Mouse (Mus musculus): ENCODE results near the gene Kif17. TPM values are rescaled to one million over a fixed set of nuclear protein-coding genes. Genes with fewer than 3 reads are reported as not detected.

Gene Kif17
- total RNA-seq, 1 experiment = 0.40 TPM

DNA sequence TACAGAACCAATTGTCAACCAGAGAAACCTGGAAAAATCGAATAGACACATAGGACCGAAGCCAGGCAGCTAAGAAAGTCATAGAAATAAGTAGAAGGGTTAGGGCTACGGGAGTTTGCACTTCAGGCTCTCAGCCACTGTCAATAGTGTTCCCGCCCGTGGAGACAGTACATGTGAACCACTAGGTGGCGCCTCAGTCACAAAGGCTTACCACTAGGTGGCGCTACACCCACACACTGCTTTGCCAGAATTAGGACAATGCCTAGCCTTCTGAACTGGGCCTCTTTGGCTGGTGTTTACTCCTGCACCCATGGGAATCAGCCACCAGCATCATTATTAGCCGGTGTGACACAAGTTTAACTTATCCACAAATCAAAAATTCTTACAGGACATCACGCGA lies 69.3 kb downstream of the Kif17 start:
- Histone ChIP-seq H3K4me3 (ENCODE audit: insufficient read depth in 1 of 2, low read depth in 1 of 2, low read length in 2 of 2, poor library complexity in 1 of 2, severe bottlenecking in 1 of 2) (no peak overlapping the region), H3K9me3 (ENCODE audit: control insufficient read depth, insufficient read depth, low read depth, low read length) (no peaks in the 10 kb centered on the region), H3K4me1 (ENCODE audit: control insufficient read depth in 2 of 2, insufficient read depth in 2 of 2, low read length in 2 of 2, poor library complexity in 1 of 2) (peaks cover 0 to 10% of the 10 kb centered on the region in 2 experiments; a peak in 3 of 4 replicates), H3K9ac (ENCODE audit: insufficient read depth, low read depth, low read length, poor library complexity, severe bottlenecking) (no peak overlapping the region), H3K27ac (ENCODE audit: insufficient read depth, low read depth, low read length, poor library complexity, severe bottlenecking) (no peak overlapping the region), H3K36me3 (ENCODE audit: control insufficient read depth, insufficient read depth, low read length, poor library complexity, severe bottlenecking) (no peaks in the 10 kb centered on the region)
- TF ChIP-seq ZNF384 (IDR thresholded peaks at IDR 0.05; ENCODE audit: low read depth, low read length) (peak; percentile 26; the same call in 1 of the 2 replicates), CHD2 (IDR thresholded peaks at IDR 0.05; ENCODE audit: low read depth, low read length) (no peak), MAFK (IDR thresholded peaks at IDR 0.05; ENCODE audit: insufficient read depth, low read depth, low read length) (no peak), ZC3H11A (IDR thresholded peaks at IDR 0.05; ENCODE audit: borderline replicate concordance, low read depth, low read length) (peak; percentile 55; the same call in 1 of the 2 replicates), HCFC1 (IDR thresholded peaks at IDR 0.05; ENCODE audit: borderline replicate concordance, insufficient read depth, low read length) (peak; percentile 46; the same call in 1 of the 2 replicates)
- in situ Hi-C loops (cut with MboI; ENCODE audit: low sequenced_read_pairs in 2 of 2, unreplicated experiment in 2 of 2) = loop anchor here in 1 of 2 experiments (10.0 kb wide), 1 partner anchor 355 kb away; no protein-coding TSS in a partner anchor
- DNase-seq (ENCODE audit: low read depth, low spot score) = peak; percentile 71

DNA sequence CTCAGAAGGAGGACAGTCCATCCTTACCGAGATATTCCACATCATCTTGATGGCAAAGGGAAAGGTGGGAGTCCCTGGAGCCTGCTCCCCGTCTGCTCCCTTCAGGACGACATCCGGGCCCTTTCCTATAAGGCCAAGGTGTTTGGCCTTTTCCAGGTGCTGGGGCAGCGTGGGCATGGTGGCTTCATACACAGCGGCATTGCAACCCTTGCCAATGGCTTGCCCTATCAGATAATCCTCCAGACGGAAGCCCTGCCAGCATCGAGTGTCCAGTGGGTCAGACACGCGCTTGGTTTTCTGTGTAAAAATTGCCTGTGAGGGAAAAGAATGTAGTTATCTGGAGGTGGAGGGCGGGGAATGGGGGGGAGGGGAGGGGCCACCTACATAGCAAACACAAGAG lies 70.5 kb downstream of the Kif17 start:
- Histone ChIP-seq H3K36me3 (ENCODE audit: control insufficient read depth, insufficient read depth, low read length, poor library complexity, severe bottlenecking) (no peaks in the 10 kb centered on the region), H3K9me3 (ENCODE audit: control insufficient read depth, insufficient read depth, low read depth, low read length) (no peaks in the 10 kb centered on the region), H3K4me1 (ENCODE audit: control insufficient read depth in 2 of 2, insufficient read depth in 2 of 2, low read length in 2 of 2, poor library complexity in 1 of 2) (peaks cover 2 to 10% of the 10 kb centered on the region in 2 experiments), H3K4me3 (ENCODE audit: insufficient read depth in 1 of 2, low read depth in 1 of 2, low read length in 2 of 2, poor library complexity in 1 of 2, severe bottlenecking in 1 of 2) (no peak overlapping the region), H3K27ac (ENCODE audit: insufficient read depth, low read depth, low read length, poor library complexity, severe bottlenecking) (no peak overlapping the region), H3K9ac (ENCODE audit: insufficient read depth, low read depth, low read length, poor library complexity, severe bottlenecking) (no peak overlapping the region)
- TF ChIP-seq ZNF384 (IDR thresholded peaks at IDR 0.05; ENCODE audit: low read depth, low read length) (no peak), ZC3H11A (IDR thresholded peaks at IDR 0.05; ENCODE audit: borderline replicate concordance, low read depth, low read length) (no peak), HCFC1 (IDR thresholded peaks at IDR 0.05; ENCODE audit: borderline replicate concordance, insufficient read depth, low read length) (no peak), CHD2 (IDR thresholded peaks at IDR 0.05; ENCODE audit: low read depth, low read length) (no peak), MAFK (IDR thresholded peaks at IDR 0.05; ENCODE audit: insufficient read depth, low read depth, low read length) (no peak)
- no peak for DNase-seq (ENCODE audit: low read depth, low spot score)
- in situ Hi-C loops (cut with MboI; ENCODE audit: low sequenced_read_pairs in 2 of 2, unreplicated experiment in 2 of 2) = loop anchor here in 1 of 2 experiments (10.0 kb wide), 1 partner anchor 104 kb away; no protein-coding TSS in a partner anchor

DNA sequence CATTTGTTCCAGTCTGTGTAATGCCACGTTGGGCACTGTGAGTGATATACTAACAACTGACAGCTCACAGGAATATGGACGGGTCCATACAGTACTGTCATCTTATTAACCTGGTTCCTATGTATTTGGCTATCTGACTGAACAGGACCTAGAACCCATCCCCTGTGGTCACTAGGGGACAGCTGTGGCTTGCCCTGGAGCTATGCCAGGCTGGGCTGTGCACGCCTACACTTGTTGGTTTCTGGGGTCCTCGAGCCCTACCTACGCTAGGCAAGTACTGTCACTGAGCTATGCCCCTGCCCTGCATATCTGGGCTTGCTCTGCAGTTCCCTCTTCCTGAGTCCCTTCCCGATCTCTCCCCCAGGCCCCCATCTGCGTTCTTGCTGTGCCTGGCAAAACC lies 71.3 kb downstream of the Kif17 start:
- H3K4me3 ChIP-seq (ENCODE audit: insufficient read depth in 1 of 2, low read depth in 1 of 2, low read length in 2 of 2, poor library complexity in 1 of 2, severe bottlenecking in 1 of 2) = no peak overlapping the region
- in situ Hi-C loops (cut with MboI; ENCODE audit: low sequenced_read_pairs in 2 of 2, unreplicated experiment in 2 of 2) = loop anchor here in 1 of 2 experiments (10.0 kb wide), 1 partner anchor 103 kb away; no protein-coding TSS in a partner anchor
- no peak overlapping the region for H3K27ac ChIP-seq (ENCODE audit: insufficient read depth, low read depth, low read length, poor library complexity, severe bottlenecking)
- no peak for DNase-seq (ENCODE audit: low read depth, low spot score)
- peaks cover 2 to 10% of the 10 kb centered on the region in 2 experiments for H3K4me1 ChIP-seq (ENCODE audit: control insufficient read depth in 2 of 2, insufficient read depth in 2 of 2, low read length in 2 of 2, poor library complexity in 1 of 2)
- no peak overlapping the region for H3K9ac ChIP-seq (ENCODE audit: insufficient read depth, low read depth, low read length, poor library complexity, severe bottlenecking)
- no peaks in the 10 kb centered on the region for H3K36me3 ChIP-seq (ENCODE audit: control insufficient read depth, insufficient read depth, low read length, poor library complexity, severe bottlenecking)
- TF ChIP-seq HCFC1 (IDR thresholded peaks at IDR 0.05; ENCODE audit: borderline replicate concordance, insufficient read depth, low read length) (no peak), CHD2 (IDR thresholded peaks at IDR 0.05; ENCODE audit: low read depth, low read length) (no peak), ZC3H11A (IDR thresholded peaks at IDR 0.05; ENCODE audit: borderline replicate concordance, low read depth, low read length) (no peak), MAFK (IDR thresholded peaks at IDR 0.05; ENCODE audit: insufficient read depth, low read depth, low read length) (no peak), ZNF384 (IDR thresholded peaks at IDR 0.05; ENCODE audit: low read depth, low read length) (no peak)
- H3K9me3 ChIP-seq (ENCODE audit: control insufficient read depth, insufficient read depth, low read depth, low read length) = no peaks in the 10 kb centered on the region

DNA sequence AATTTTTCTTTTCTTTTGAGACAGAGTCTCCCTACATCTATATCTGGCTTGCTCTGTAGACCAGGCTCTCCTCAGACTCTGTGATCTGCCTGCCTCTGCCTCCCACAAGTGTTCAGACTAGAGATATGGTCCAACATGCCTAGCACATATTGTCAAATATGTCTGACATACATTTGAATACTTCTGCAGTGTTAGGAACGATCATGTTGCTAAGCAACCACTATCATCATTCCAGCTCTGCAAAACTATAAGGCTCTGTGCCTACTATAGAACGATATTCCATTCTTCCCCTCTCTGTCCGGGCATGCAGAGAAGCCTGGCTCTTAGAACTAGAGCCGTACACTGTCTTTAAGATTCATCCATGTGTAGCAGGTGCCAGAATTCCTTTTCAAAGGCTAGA lies 72.5 kb downstream of the Kif17 start:
- TF ChIP-seq ZC3H11A (IDR thresholded peaks at IDR 0.05; ENCODE audit: borderline replicate concordance, low read depth, low read length) (no peak), CHD2 (IDR thresholded peaks at IDR 0.05; ENCODE audit: low read depth, low read length) (no peak), MAFK (IDR thresholded peaks at IDR 0.05; ENCODE audit: insufficient read depth, low read depth, low read length) (no peak), HCFC1 (IDR thresholded peaks at IDR 0.05; ENCODE audit: borderline replicate concordance, insufficient read depth, low read length) (no peak)
- no peak overlapping the region for H3K9ac ChIP-seq (ENCODE audit: insufficient read depth, low read depth, low read length, poor library complexity, severe bottlenecking)
- no peak overlapping the region for H3K4me3 ChIP-seq (ENCODE audit: insufficient read depth in 1 of 2, low read depth in 1 of 2, low read length in 2 of 2, poor library complexity in 1 of 2, severe bottlenecking in 1 of 2)
- H3K4me1 ChIP-seq (ENCODE audit: control insufficient read depth in 2 of 2, insufficient read depth in 2 of 2, low read length in 2 of 2, poor library complexity in 1 of 2) = peaks cover 2 to 10% of the 10 kb centered on the region in 2 experiments
- H3K27ac ChIP-seq (ENCODE audit: insufficient read depth, low read depth, low read length, poor library complexity, severe bottlenecking) = no peak overlapping the region
- in situ Hi-C loops (cut with MboI; ENCODE audit: low sequenced_read_pairs in 2 of 2, unreplicated experiment in 2 of 2) = loop anchor here in 1 of 2 experiments (10.0 kb wide), 1 partner anchor 102 kb away; no protein-coding TSS in a partner anchor
- H3K9me3 ChIP-seq (ENCODE audit: control insufficient read depth, insufficient read depth, low read depth, low read length) = no peaks in the 10 kb centered on the region
- no peak for DNase-seq (ENCODE audit: low read depth, low spot score)
- H3K36me3 ChIP-seq (ENCODE audit: control insufficient read depth, insufficient read depth, low read length, poor library complexity, severe bottlenecking) = no peaks in the 10 kb centered on the region
